Mouse (Mus musculus): Measurements from ENCODE around the gene Tmtc2. TPM values are rescaled to one million over a fixed set of nuclear protein-coding genes. Genes with fewer than 3 reads are reported as not detected.
A peak's percentile ranks its signal among the peaks of the same experiment; 100 is the strongest.

Gene Tmtc2
- polyA plus RNA-seq, 1 experiment from 2014 or later = 5.5 TPM

DNA sequence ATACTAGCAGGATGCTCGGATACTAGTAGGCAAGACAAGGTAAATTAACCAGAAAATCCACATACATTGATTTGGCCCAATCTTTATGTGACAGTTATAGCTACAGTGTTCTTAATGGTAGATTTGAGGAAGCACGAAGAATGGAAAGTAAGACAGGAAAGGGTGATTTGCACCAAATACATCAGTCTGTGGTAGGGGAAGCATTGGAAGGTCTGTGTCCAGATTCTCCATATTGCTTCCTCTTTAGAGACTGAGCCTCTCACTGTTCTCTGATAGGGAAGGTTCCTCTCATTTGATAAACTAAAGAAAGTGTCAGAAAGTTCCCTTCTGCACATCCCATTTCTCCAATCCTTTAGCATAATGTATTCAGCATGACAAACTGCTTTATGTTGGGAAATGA lies 341.4 kb downstream of the Tmtc2 start:
- no peak overlapping the region for H3K4me2 ChIP-seq (ENCODE audit: low read length)
- DNase-seq (ENCODE audit: low spot score) (no peak), ATAC-seq (no peak)
- no peaks in the 10 kb centered on the region for H3K27me3 ChIP-seq (replicated peaks; ENCODE audit: control insufficient read depth, insufficient read depth, low read length)
- no peak overlapping the region for H3K4me3 ChIP-seq (ENCODE audit: low read depth, low read length)
- H3K9ac ChIP-seq (ENCODE audit: low read length) = no peak overlapping the region
- no peaks in the 10 kb centered on the region for H3K4me1 ChIP-seq (ENCODE audit: control insufficient read depth, insufficient read depth, low read length)
- no peaks in the 10 kb centered on the region for H3K36me3 ChIP-seq (ENCODE audit: control insufficient read depth, insufficient read depth, low read length)
- 91% methylated on average over 2 of the region's 2 CpGs for WGBS
- no peaks in the 10 kb centered on the region for H3K9me3 ChIP-seq (replicated peaks; ENCODE audit: control insufficient read depth, low read length)
- no peak overlapping the region for H3K27ac ChIP-seq (ENCODE audit: low read depth, low read length)

DNA sequence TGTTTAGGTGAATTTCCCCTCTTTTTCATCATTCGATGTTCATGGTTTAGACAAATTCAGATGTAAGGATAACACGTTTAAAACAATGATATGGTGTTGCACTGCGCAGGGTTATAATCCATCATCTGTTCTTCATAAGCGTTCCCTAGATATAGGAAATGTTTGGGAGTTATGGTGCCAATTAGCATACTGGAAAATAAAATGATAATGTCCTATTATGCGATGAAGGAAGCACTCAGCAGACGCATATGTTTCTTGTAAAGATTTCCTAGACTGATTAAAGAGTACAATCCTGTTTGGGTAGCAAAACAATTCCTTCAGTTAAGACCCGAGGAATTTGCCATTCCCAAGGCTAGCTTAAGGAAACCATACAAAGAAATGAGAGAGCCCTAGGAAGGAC lies 343.8 kb downstream of the Tmtc2 start:
- Histone ChIP-seq H3K27ac (ENCODE audit: low read depth, low read length) (no peak overlapping the region), H3K36me3 (ENCODE audit: control insufficient read depth, insufficient read depth, low read length) (no peaks in the 10 kb centered on the region), H3K9me3 (replicated peaks; ENCODE audit: control insufficient read depth, low read length) (no peaks in the 10 kb centered on the region), H3K4me1 (ENCODE audit: control insufficient read depth, insufficient read depth, low read length) (no peaks in the 10 kb centered on the region), H3K4me2 (ENCODE audit: low read length) (no peak overlapping the region), H3K9ac (ENCODE audit: low read length) (no peak overlapping the region), H3K27me3 (replicated peaks; ENCODE audit: control insufficient read depth, insufficient read depth, low read length) (no peaks in the 10 kb centered on the region), H3K4me3 (ENCODE audit: low read depth, low read length) (no peak overlapping the region)
- ATAC-seq = no peak
- WGBS = 86% methylated on average over 7 of the region's 7 CpGs
- DNase-seq (ENCODE audit: low spot score) = no peak

DNA sequence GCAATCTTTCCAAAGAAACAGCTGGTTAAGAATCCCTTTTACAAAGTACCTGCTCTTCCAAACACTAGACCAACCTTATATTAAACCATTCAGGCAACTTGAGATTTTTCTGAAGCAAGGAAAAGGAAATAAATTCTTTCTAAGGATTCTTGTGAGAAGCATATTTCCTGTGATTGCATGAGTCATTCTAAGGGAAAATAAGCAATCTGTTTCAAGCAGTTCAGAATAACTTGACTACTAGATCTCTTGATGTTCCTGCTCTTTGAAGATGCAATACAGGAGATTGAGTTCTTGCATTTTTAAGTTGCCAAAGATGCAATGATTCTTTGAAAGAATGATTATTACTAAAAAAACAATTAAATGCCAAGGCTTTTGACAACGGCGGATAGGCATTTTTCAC lies 345.6 kb downstream of the Tmtc2 start:
- Histone ChIP-seq H3K9ac (ENCODE audit: low read length) (no peak overlapping the region), H3K36me3 (ENCODE audit: control insufficient read depth, insufficient read depth, low read length) (no peaks in the 10 kb centered on the region), H3K4me3 (ENCODE audit: low read depth, low read length) (no peak overlapping the region), H3K27me3 (replicated peaks; ENCODE audit: control insufficient read depth, insufficient read depth, low read length) (no peaks in the 10 kb centered on the region), H3K27ac (ENCODE audit: low read depth, low read length) (no peak overlapping the region), H3K4me2 (ENCODE audit: low read length) (no peak overlapping the region), H3K4me1 (ENCODE audit: control insufficient read depth, insufficient read depth, low read length) (no peaks in the 10 kb centered on the region), H3K9me3 (replicated peaks; ENCODE audit: control insufficient read depth, low read length) (no peaks in the 10 kb centered on the region)
- no peak for DNase-seq (ENCODE audit: low spot score)
- ATAC-seq = no peak
- WGBS = 94% methylated on average over 2 of the region's 2 CpGs

DNA sequence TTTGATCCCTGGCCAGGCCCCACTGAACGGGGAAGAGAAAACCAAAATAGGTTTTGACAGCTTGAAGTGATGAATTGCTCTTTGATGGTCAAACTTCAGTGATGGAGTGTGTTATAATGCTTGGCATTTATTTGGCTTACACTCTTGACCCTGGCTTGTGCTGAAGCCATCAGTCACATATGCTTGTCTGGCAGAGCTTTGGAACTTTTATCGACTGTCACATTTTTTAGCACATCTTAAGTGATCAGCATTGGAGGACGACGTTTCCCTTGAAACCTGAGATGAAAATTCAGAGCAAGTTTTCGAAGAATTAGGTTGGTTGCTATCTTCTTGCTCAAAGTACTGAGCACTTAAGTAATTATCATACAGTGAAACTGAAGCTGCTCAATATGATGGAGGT lies 346.6 kb downstream of the Tmtc2 start:
- H3K4me2 ChIP-seq (ENCODE audit: low read length) = no peak overlapping the region
- H3K9ac ChIP-seq (ENCODE audit: low read length) = no peak overlapping the region
- no peaks in the 10 kb centered on the region for H3K36me3 ChIP-seq (ENCODE audit: control insufficient read depth, insufficient read depth, low read length)
- 87% methylated on average over 5 of the region's 5 CpGs for WGBS
- H3K4me3 ChIP-seq (ENCODE audit: low read depth, low read length) = no peak overlapping the region
- DNase-seq (ENCODE audit: low spot score) (no peak), ATAC-seq (no peak)
- no peak overlapping the region for H3K27ac ChIP-seq (ENCODE audit: low read depth, low read length)
- no peaks in the 10 kb centered on the region for H3K9me3 ChIP-seq (replicated peaks; ENCODE audit: control insufficient read depth, low read length)
- no peaks in the 10 kb centered on the region for H3K4me1 ChIP-seq (ENCODE audit: control insufficient read depth, insufficient read depth, low read length)
- no peaks in the 10 kb centered on the region for H3K27me3 ChIP-seq (replicated peaks; ENCODE audit: control insufficient read depth, insufficient read depth, low read length)

DNA sequence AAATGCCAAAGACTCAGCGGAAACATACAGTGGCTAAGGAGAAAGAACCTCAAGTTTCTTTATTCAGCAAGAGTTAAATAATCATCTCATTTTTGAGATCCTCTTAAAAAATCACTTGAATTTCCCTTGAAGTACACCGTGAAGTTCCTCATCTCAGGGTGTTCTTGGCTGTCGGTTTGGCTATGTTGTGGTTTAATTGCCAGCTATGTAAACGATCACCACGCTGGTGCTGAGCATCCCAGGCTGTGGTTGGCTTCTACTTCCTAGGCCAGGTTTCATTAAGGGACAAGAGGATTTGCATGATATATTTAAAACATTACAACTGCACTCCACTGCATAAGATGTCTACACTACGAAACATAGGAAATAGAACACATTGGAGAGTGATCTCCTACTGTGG lies 348.5 kb downstream of the Tmtc2 start:
- H3K36me3 ChIP-seq (ENCODE audit: control insufficient read depth, insufficient read depth, low read length) = no peaks in the 10 kb centered on the region
- H3K27me3 ChIP-seq (replicated peaks; ENCODE audit: control insufficient read depth, insufficient read depth, low read length) = no peaks in the 10 kb centered on the region
- H3K27ac ChIP-seq (ENCODE audit: low read depth, low read length) = no peak overlapping the region
- no peak for DNase-seq (ENCODE audit: low spot score)
- 92% methylated on average over 6 of the region's 6 CpGs for whole genome bisulfite sequencing
- no peak overlapping the region for H3K9ac ChIP-seq (ENCODE audit: low read length)
- no peaks in the 10 kb centered on the region for H3K4me1 ChIP-seq (ENCODE audit: control insufficient read depth, insufficient read depth, low read length)
- H3K4me2 ChIP-seq (ENCODE audit: low read length) = no peak overlapping the region
- no peak for ATAC-seq
- H3K4me3 ChIP-seq (ENCODE audit: low read depth, low read length) = no peak overlapping the region
- H3K9me3 ChIP-seq (replicated peaks; ENCODE audit: control insufficient read depth, low read length) = no peaks in the 10 kb centered on the region

GRCm38 (mm10) chr10:105222904-105223303 lies 351.3 kb downstream of the Tmtc2 start:
- H3K27ac ChIP-seq (ENCODE audit: low read depth, low read length) = no peak overlapping the region

DNA sequence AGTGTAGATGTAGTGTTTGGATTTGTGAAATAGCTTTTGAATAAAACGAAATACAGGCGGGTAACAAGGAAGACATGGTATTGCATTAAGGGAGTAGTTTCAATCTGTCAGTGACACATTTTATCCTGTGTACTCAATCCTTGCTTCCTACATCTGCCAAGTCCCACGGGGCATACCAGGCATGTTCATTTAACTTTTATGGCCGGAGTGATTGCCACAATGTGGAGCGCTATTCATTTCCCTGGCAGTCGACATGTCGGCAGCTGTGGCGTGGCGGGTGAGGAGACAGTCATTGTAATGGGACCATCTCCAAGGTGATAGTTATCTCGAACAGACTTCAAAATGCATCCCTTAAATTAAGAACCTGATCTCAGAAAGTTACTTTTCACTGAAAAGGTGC lies 372.8 kb downstream of the Tmtc2 start:
- Histone ChIP-seq H3K4me2 (ENCODE audit: low read length) (no peak overlapping the region), H3K27me3 (replicated peaks; ENCODE audit: control insufficient read depth, insufficient read depth, low read length) (no peaks in the 10 kb centered on the region), H3K27ac (ENCODE audit: low read depth, low read length) (no peak overlapping the region), H3K4me1 (ENCODE audit: control insufficient read depth, insufficient read depth, low read length) (peaks cover 4% of the 10 kb centered on the region), H3K9me3 (replicated peaks; ENCODE audit: control insufficient read depth, low read length) (no peaks in the 10 kb centered on the region), H3K36me3 (ENCODE audit: control insufficient read depth, insufficient read depth, low read length) (no peaks in the 10 kb centered on the region), H3K4me3 (ENCODE audit: low read depth, low read length) (no peak overlapping the region), H3K9ac (ENCODE audit: low read length) (no peak overlapping the region)
- ATAC-seq (no peak), DNase-seq (ENCODE audit: low spot score) (no peak)
- WGBS = 83% methylated on average over 10 of the region's 10 CpGs

More at GRCm38 (mm10) chr10:105222904-105223303, 351.3 kb downstream of the Tmtc2 start:
- Histone ChIP-seq H3K4me1 (ENCODE audit: control insufficient read depth, insufficient read depth, low read length) (no peaks in the 10 kb centered on the region), H3K36me3 (ENCODE audit: control insufficient read depth, insufficient read depth, low read length) (no peaks in the 10 kb centered on the region), H3K4me2 (ENCODE audit: low read length) (no peak overlapping the region), H3K9ac (ENCODE audit: low read length) (no peak overlapping the region), H3K27me3 (replicated peaks; ENCODE audit: control insufficient read depth, insufficient read depth, low read length) (no peaks in the 10 kb centered on the region), H3K4me3 (ENCODE audit: low read depth, low read length) (no peak overlapping the region), H3K9me3 (replicated peaks; ENCODE audit: control insufficient read depth, low read length) (no peaks in the 10 kb centered on the region)
- WGBS = 93% methylated on average over 5 of the region's 5 CpGs
- no peak for ATAC-seq
- DNase-seq (ENCODE audit: low spot score) = no peak

- H3K27me3 ChIP-seq (replicated peaks; ENCODE audit: control insufficient read depth, insufficient read depth, low read length) = no peaks in the 10 kb centered on the region
- 90% methylated on average over 2 of the region's 2 CpGs for WGBS
- no peak for DNase-seq (ENCODE audit: low spot score)
Measured at GRCm38 (mm10) chr10:105200678-105201077, 373.6 kb downstream of the Tmtc2 start.

DNA sequence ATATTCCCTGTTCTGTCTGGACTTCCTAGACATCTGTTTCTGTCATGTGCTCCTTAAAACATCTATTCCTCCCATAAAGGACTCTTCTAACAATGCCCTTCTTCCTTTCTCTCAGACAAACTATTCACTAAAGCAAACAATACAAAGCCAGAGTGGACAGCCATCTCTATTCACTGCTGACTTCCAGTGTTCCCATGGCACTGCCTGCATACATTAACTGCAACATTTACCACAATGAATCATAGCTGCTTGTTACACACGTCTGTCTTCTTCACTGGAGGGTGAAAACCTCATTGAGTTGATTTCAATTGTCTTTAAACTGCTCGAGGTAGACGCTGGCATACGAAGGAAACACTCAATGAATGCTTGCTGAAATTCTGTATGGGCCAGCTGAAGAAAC lies 374.2 kb downstream of the Tmtc2 start:
- ATAC-seq (peak; percentile 78), DNase-seq (ENCODE audit: low spot score) (peak; percentile 36)
- H3K36me3 ChIP-seq (ENCODE audit: control insufficient read depth, insufficient read depth, low read length) = no peaks in the 10 kb centered on the region
- H3K27me3 ChIP-seq (replicated peaks; ENCODE audit: control insufficient read depth, insufficient read depth, low read length) = no peaks in the 10 kb centered on the region
- H3K9ac ChIP-seq (ENCODE audit: low read length) = no peak overlapping the region
- H3K27ac ChIP-seq (ENCODE audit: low read depth, low read length) = no peak overlapping the region
- H3K4me3 ChIP-seq (ENCODE audit: low read depth, low read length) = no peak overlapping the region
- H3K4me1 ChIP-seq (ENCODE audit: control insufficient read depth, insufficient read depth, low read length) = peaks cover 4% of the 10 kb centered on the region
- no peak overlapping the region for H3K4me2 ChIP-seq (ENCODE audit: low read length)
- WGBS = 9% methylated on average over 4 of the region's 4 CpGs
- H3K9me3 ChIP-seq (replicated peaks; ENCODE audit: control insufficient read depth, low read length) = no peaks in the 10 kb centered on the region

More at GRCm38 (mm10) chr10:105200678-105201077, 373.6 kb downstream of the Tmtc2 start:
- Histone ChIP-seq H3K4me3 (ENCODE audit: low read depth, low read length) (no peak overlapping the region), H3K9me3 (replicated peaks; ENCODE audit: control insufficient read depth, low read length) (no peaks in the 10 kb centered on the region), H3K27ac (ENCODE audit: low read depth, low read length) (no peak overlapping the region), H3K4me2 (ENCODE audit: low read length) (no peak overlapping the region), H3K4me1 (ENCODE audit: control insufficient read depth, insufficient read depth, low read length) (peaks cover 4% of the 10 kb centered on the region), H3K9ac (ENCODE audit: low read length) (no peak overlapping the region), H3K36me3 (ENCODE audit: control insufficient read depth, insufficient read depth, low read length) (no peaks in the 10 kb centered on the region)
- no peak; the same call in 1 of the 2 replicates for ATAC-seq
